Mouse (Mus musculus) midbrain, embryonic 14.5 days (tissue): ENCODE data around the gene Cpa4. TPM values are rescaled to one million over a fixed set of nuclear protein-coding genes. Genes with fewer than 3 reads are reported as not detected.

Experiments
- ATAC-seq: fragments of 200-750 bp; cut with Nextera tagmentation; 2 replicates; pipeline ENCODE4 v1.8.0; 2017; ENCODE audit warnings: moderate number of reproducible peaks, moderate library complexity; ENCODE audit not compliant: low FRiP score, low TSS enrichment
- DNase-seq: peaks from one replicate; pipeline ENCODE4 v3.0.0-alpha.2; 2015
- H3K27ac ChIP-seq: fragments of 300-500 bp; sonication (generic); replicated peaks from 2 replicates; pipeline ENCODE4 v1.5.1; 2014; ENCODE audit warnings: mild to moderate bottlenecking, low read depth, low read length, moderate library complexity
- H3K27me3 ChIP-seq: fragments of 300-500 bp; sonication (generic); 2 replicates; pipeline ENCODE4 v1.6.1; 2014; ENCODE audit warnings: low read length, control low read depth, mixed read lengths; ENCODE audit not compliant: control insufficient read depth, insufficient read depth
- H3K36me3 ChIP-seq: fragments of 300-500 bp; sonication (generic); 2 replicates; pipeline ENCODE4 v1.6.1; 2014; ENCODE audit warnings: low read length, control low read depth; ENCODE audit not compliant: control insufficient read depth, insufficient read depth
- H3K4me1 ChIP-seq: fragments of 300-500 bp; sonication (generic); 2 replicates; pipeline ENCODE4 v1.6.1; 2014; ENCODE audit warnings: mild to moderate bottlenecking, antibody characterized with exemption, low read length, control low read depth; ENCODE audit not compliant: control insufficient read depth, insufficient read depth
- H3K4me2 ChIP-seq: fragments of 300-500 bp; sonication (generic); 2 replicates; pipeline ENCODE4 v1.6.1; 2014; ENCODE audit warnings: mild to moderate bottlenecking, low read length, moderate library complexity
- H3K4me3 ChIP-seq: fragments of 300-500 bp; sonication (generic); replicated peaks from 2 replicates; pipeline ENCODE4 v1.5.1; 2014; ENCODE audit warnings: low read depth, low read length
- H3K9ac ChIP-seq: fragments of 300-500 bp; sonication (generic); replicated peaks from 2 replicates; pipeline ENCODE4 v1.6.1; 2014; ENCODE audit warnings: mild to moderate bottlenecking, low read length, moderate library complexity
- H3K9me3 ChIP-seq: fragments of 300-500 bp; sonication (generic); 2 replicates; pipeline ENCODE4 v1.6.1; 2016; ENCODE audit warnings: low read length, control low read depth, mixed read lengths; ENCODE audit not compliant: control insufficient read depth
- WGBS: fragments of 180-500 bp; shearing (Covaris S2); extraction: QIAGEN DNeasy Blood & Tissue Kit; methylation state at CpG from one replicate; pipeline ENCODE4 v1.1.7; 2014; 5-methylcytosine and 5-hydroxymethylcytosine counted together
- polyA plus RNA-seq: library from polyadenylated mRNA; unstranded; fragments of >200 nt; fragmentation: Nextera tagmentation; extraction: Ambion mirVana; gene quantifications from 2 replicates; pipeline ENCODE4 v1.2.1, GENCODE M21; 2014

Cpa4 gene
- polyA plus RNA-seq, 1 experiment from 2014 or later = 1.2 TPM

DNA sequence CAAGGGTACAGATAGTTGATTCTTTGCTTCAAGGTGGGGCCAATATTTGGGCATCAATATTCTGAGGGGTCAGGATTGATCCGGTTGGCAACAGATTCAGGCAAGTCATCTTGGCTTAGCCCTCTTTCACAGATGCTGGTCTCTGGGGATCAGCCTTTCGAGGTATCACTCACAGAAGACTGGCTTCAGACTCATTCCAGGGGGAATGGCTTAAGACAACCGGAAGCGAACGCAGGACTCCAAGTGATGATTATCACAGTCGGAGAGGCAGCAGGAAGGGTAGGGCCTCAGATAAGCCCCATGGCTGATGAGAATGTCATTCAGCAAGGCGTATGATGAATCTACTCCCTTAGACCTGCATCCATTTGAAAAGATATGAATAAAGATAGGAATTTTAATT is 26.2 kb downstream of the Cpa4 start:
- H3K4me2 ChIP-seq = no peak overlapping the region
- no peak overlapping the region for H3K9ac ChIP-seq
- WGBS = 77% methylated on average over 7 of the region's 7 CpGs
- H3K9me3 ChIP-seq = no peaks in the 10 kb centered on the region
- no peak for DNase-seq
- H3K27ac ChIP-seq = no peak overlapping the region
- ATAC-seq = no peak
- no peaks in the 10 kb centered on the region for H3K27me3 ChIP-seq
- H3K36me3 ChIP-seq = no peaks in the 10 kb centered on the region
- peaks cover 5% of the 10 kb centered on the region for H3K4me1 ChIP-seq
- no peak overlapping the region for H3K4me3 ChIP-seq

DNA sequence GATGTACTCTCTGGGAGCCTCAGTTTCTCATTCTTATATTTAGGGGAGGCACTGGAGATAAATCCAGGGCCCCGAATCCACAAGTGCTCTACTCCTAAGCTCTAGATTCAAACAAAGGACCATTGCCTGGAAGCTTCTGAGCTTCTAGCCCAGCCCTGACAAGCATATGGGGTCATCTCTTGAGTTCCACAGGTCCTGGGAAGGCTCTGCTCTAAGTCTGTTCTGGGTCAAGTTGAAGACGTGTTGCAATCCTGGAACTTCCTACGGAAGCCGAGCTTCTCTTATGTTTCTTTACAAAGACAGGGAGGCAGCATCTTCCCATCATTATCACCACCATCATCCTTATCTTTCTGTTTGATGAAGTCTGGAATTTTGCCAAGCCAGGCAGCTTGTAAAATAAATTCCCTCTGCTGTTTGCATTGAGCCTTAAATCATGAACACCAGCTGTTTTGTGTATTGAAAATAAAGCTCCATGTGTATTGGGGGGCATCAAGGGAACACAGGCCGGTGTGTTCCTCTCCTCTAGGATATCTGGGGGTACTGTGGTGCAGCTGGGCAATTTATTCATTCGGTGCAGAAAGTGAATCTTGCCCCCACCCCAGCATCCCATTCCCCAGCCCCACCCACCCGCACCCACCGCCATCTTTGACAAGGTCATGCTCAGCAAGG is 28.2 kb downstream of the Cpa4 start:
- Histone ChIP-seq H3K36me3 (no peaks in the 10 kb centered on the region), H3K9ac (no peak overlapping the region), H3K9me3 (no peaks in the 10 kb centered on the region), H3K4me2 (no peak overlapping the region), H3K4me1 (peaks cover 5% of the 10 kb centered on the region), H3K27me3 (no peaks in the 10 kb centered on the region), H3K4me3 (no peak overlapping the region), H3K27ac (no peak overlapping the region)
- ATAC-seq (no peak), DNase-seq (no peak)
- whole genome bisulfite sequencing = 90% methylated on average over 8 of the region's 8 CpGs

DNA sequence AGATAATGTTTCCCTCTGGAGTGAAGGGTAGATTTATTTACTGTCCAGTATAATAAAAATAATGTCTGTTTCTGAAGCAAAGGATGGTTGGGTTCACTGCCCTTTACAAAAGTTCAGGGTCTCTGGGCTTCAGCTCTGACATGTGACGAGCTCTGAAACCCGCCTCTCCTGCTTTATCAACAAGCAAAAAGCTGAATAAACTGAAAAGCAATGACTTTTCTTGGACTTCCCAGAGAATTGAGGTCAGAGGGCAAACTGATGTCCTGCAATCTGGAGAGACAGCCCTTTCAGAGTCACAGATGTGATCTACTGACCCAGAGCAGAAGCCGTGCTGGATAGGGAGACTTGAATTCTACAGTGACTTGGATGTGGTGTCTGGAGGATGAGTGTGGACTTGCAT is 31.9 kb downstream of the Cpa4 start:
- Histone ChIP-seq H3K4me3 (no peak overlapping the region), H3K9ac (no peak overlapping the region), H3K4me2 (no peak overlapping the region), H3K36me3 (no peaks in the 10 kb centered on the region), H3K9me3 (no peaks in the 10 kb centered on the region), H3K27me3 (no peaks in the 10 kb centered on the region), H3K4me1 (no peaks in the 10 kb centered on the region), H3K27ac (no peak overlapping the region)
- DNase-seq = no peak
- 58% methylated on average over 3 of the region's 3 CpGs for WGBS
- ATAC-seq = no peak

DNA sequence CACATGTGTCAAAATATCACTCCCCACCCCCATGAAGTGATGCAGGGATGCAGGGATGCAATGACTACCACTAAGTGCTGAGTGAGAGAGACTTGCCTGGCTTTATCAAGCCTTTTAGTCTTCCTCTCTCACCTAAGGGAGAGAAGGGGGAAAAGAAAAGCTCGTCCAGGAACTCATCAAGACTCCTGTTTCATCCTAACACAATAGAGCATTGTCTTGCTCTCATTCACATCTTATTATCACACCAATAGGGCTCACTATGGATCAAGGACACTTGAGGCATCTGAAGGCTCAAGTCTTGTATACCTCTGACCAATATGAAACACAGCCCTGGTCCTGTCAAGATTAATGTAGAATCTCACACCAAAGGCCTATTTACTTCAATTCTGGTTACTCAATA is 32.8 kb downstream of the Cpa4 start:
- no peaks in the 10 kb centered on the region for H3K27me3 ChIP-seq

DNA sequence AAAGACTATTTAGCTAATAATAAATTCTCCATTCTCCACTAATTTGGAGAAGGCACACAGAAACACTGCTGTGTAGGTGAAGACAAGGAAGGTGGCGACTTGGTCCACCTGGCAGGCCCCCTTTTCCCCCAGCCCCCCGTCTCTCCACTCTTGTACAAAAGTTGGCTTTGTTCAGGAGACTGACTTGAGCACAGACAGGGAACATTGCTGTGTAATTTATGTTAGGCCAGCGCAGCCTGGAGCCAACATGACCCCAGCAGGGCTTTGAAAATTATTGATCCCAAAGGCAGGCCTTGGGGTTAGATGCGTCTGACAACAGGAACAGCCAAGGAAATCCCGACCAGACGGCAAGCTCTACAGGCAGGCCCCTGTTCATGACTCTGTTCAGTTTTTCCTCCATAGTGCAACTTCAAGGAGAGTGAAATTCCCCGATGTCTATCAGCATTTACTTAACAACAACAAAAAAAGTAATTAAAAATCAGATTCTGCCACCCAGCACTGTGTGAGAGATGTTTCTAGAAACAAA is 36.2 kb downstream of the Cpa4 start:
- no peaks in the 10 kb centered on the region for H3K36me3 ChIP-seq

More for the DNA sequence above, 32.8 kb downstream of the Cpa4 start:
- no peaks in the 10 kb centered on the region for H3K9me3 ChIP-seq
- no peak overlapping the region for H3K9ac ChIP-seq
- no peak overlapping the region for H3K4me2 ChIP-seq
- no peak for DNase-seq
- WGBS = 44% methylated on average over 1 of the region's 1 CpGs
- no peak for ATAC-seq
- H3K4me1 ChIP-seq = no peaks in the 10 kb centered on the region
- no peaks in the 10 kb centered on the region for H3K36me3 ChIP-seq
- H3K4me3 ChIP-seq = no peak overlapping the region
- H3K27ac ChIP-seq = no peak overlapping the region

DNA sequence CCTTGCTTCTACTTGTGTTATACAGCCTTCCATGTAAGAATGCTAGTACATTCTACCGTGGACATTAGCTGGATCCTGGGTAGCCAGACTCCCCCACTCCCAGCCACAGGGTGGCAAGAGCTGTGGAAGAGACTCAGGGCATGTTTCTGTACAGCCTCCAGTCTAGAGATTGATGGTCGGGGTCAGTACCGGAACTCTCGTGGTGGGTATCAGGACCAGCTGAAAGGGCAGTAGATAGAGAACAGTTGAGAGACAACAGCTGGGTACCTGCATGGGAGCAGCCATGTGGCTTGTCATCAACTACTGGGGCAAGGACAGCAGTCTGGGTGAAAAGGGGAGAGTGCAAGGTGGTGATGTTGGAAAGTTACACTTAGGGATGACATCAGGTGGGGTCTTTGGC is 36.9 kb downstream of the Cpa4 start:
- DNase-seq (no peak), ATAC-seq (no peak)
- Histone ChIP-seq H3K27me3 (no peaks in the 10 kb centered on the region), H3K9ac (no peak overlapping the region), H3K9me3 (no peaks in the 10 kb centered on the region), H3K4me1 (no peaks in the 10 kb centered on the region), H3K27ac (no peak overlapping the region), H3K4me3 (no peak overlapping the region), H3K4me2 (no peak overlapping the region), H3K36me3 (no peaks in the 10 kb centered on the region)
- 91% methylated on average over 4 of the region's 4 CpGs for WGBS

More for the DNA sequence above, 36.2 kb downstream of the Cpa4 start:
- Histone ChIP-seq H3K27me3 (no peaks in the 10 kb centered on the region), H3K4me1 (no peaks in the 10 kb centered on the region), H3K4me2 (no peak overlapping the region), H3K9me3 (no peaks in the 10 kb centered on the region), H3K9ac (no peak overlapping the region), H3K27ac (no peak overlapping the region), H3K4me3 (no peak overlapping the region)
- no peak for DNase-seq
- 79% methylated on average over 7 of the region's 7 CpGs for WGBS
- no peak for ATAC-seq

DNA sequence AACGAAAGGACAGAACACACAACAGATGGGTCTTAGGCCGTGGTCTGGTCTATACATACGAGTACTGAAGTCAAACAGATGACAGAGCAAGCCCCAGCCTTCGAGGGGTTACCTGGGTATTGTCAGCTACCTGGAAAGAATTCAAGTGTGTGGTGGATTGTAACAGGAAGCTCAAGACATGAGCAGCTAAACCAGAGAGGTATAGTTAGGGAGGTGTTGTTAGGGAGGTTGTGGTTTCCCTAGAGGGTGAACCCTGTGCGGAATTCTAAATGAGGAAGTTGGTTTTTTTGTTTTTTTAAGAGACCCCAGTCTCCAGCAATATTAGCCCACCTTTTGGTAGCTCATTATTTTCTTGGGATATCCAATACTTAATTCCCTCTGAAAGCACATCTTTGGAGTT is 37.5 kb downstream of the Cpa4 start:
- Histone ChIP-seq H3K4me3 (no peak overlapping the region), H3K27me3 (no peaks in the 10 kb centered on the region), H3K9ac (no peak overlapping the region), H3K9me3 (no peaks in the 10 kb centered on the region), H3K36me3 (no peaks in the 10 kb centered on the region), H3K4me2 (no peak overlapping the region), H3K27ac (no peak overlapping the region), H3K4me1 (no peaks in the 10 kb centered on the region)
- DNase-seq (no peak), ATAC-seq (no peak)
- 87% methylated on average over 5 of the region's 5 CpGs for WGBS

DNA sequence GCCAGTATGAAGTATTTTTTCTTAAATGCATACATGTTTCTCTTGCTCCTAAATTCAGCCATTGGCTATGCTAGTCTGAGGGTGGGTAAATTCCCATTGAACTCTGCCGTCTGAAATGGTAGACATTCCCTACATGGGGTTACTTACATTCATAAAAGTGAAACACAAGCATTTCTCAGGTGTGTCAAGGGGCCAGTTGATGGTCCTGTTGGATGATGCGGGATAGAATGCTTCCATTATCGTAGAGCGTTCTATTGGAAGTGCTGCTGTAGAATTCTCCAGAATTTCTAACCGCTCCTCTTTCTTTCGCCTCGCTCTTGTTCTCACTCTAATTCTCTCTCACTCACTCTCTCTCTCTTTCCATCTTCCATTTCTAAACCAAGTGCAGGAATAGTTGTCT is 42.5 kb downstream of the Cpa4 start, which contains the start of gene Cpa5:
TSS of gene Cpa5 (plus strand) at position 301 of the 400 bp plus-strand sequence.
- Histone ChIP-seq H3K9me3 (no peaks in the 10 kb centered on the region), H3K4me3 (no peak within 1 kb of the TSS), H3K4me2 (no peak within 1 kb of the TSS), H3K4me1 (peaks cover 13% of the 10 kb centered on the region), H3K27ac (no peak within 1 kb of the TSS), H3K9ac (no peak within 1 kb of the TSS), H3K36me3 (no peaks in the 10 kb centered on the region), H3K27me3 (no peaks in the 10 kb centered on the region)
- WGBS = 95% methylated on average over 7 of the region's 7 CpGs
- DNase-seq (no peak), ATAC-seq (no peak)

DNA sequence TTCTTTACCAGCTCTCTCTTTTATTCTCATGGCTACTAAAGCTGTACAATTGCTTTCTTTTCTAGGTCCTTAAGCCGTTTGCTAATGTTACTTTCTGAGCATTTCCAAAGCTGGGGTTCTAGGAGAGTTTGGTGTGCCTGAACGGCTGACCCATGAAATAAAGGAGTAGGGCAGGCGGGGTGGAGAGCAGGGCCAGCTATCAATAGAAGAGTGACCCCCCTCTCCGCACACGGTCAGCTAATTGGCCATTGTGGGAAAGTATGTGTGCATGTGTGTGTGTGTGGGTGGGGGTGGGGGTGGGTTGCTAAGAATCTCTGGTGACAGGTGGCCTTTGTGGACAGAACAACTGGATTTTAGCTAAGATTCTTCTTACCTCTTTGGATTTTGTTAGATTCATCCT is 43.0 kb downstream of the Cpa4 start:
- WGBS = 29% methylated on average over 5 of the region's 5 CpGs
- H3K9me3 ChIP-seq = no peaks in the 10 kb centered on the region
- H3K36me3 ChIP-seq = no peaks in the 10 kb centered on the region
- H3K27me3 ChIP-seq = no peaks in the 10 kb centered on the region
- H3K4me1 ChIP-seq = peaks cover 18% of the 10 kb centered on the region
- no peak for DNase-seq
- no peak overlapping the region for H3K4me3 ChIP-seq
- H3K27ac ChIP-seq = no peak overlapping the region
- no peak overlapping the region for H3K9ac ChIP-seq
- H3K4me2 ChIP-seq = no peak overlapping the region
- ATAC-seq = no peak
